Mouse (Mus musculus) heart, adult 2 months (tissue): ENCODE results near the gene Cdk14.

Source experiments
- CTCF ChIP-seq: fragments of 200-600 bp; IDR thresholded peaks from 2 replicates; pipeline ENCODE4 v1.8.1; 2022; ENCODE audit warnings: antibody characterized with exemption, mild to moderate bottlenecking, moderate library complexity
- EP300 ChIP-seq: fragments of 200-500 bp; IDR thresholded peaks from 2 replicates; pipeline ENCODE4 v1.6.1; 2011; ENCODE audit warnings: low read depth, low read length, control low read depth; ENCODE audit not compliant: insufficient read depth
- POLR2A ChIP-seq: fragments of 200-500 bp; IDR thresholded peaks from 2 replicates; pipeline ENCODE4 v1.6.1; 2011; ENCODE audit warnings: mild to moderate bottlenecking, low read depth, low read length, control low read depth; ENCODE audit not compliant: insufficient read depth

DNA sequence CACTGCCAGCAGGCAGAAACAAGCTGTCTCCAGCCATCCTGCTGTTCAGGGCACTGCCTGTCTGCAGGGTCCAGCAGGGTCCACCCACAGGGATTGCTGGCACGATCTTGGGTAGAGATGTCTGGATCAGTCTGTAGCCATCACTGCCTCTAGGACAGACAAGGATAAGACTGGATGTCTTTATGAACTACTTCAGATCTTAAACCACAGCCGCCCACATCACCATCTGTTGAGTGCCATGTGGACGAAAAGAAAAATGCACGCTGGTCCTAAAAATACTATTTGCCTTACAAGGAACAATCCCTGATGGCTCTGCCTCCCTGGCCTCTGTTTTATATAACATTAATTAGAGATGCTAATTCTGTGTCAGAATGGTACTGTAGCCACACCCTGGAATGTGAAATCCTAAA lies 426.9 kb downstream of the Cdk14 start:
- TF ChIP-seq CTCF (no peak), POLR2A (no peak), EP300 (no peak)
